Mouse (Mus musculus) heart, embryonic 16.5 days (tissue): ENCODE measurements around the gene Rps11. TPM values are rescaled to one million over a fixed set of nuclear protein-coding genes. Genes with fewer than 3 reads are reported as not detected.

ENCODE experiments used
- ATAC-seq: fragments of 200-750 bp; cut with Nextera tagmentation; replicated peaks from 2 replicates; pipeline ENCODE4 v1.8.0; 2017; ENCODE audit warnings: moderate number of reproducible peaks; ENCODE audit not compliant: insufficient read depth, low FRiP score; ENCODE audit errors: extremely low read depth
- H3K27ac ChIP-seq: fragments of 300-500 bp; sonication (generic); 2 replicates; pipeline ENCODE4 v1.5.1; 2014; ENCODE audit warnings: mild to moderate bottlenecking, low read length, control low read depth, moderate library complexity
- H3K27me3 ChIP-seq: fragments of 300-500 bp; sonication (generic); 2 replicates; pipeline ENCODE4 v1.6.1; 2014; ENCODE audit warnings: low read length, mixed read lengths; ENCODE audit not compliant: control insufficient read depth, insufficient read depth
- H3K36me3 ChIP-seq: fragments of 300-500 bp; sonication (generic); 2 replicates; pipeline ENCODE4 v1.6.1; 2014; ENCODE audit not compliant: control insufficient read depth, insufficient read depth
- H3K4me1 ChIP-seq: fragments of 300-500 bp; sonication (generic); 2 replicates; pipeline ENCODE4 v1.6.1; 2014; ENCODE audit warnings: low read length, mixed read lengths; ENCODE audit not compliant: control insufficient read depth, insufficient read depth
- H3K4me2 ChIP-seq: fragments of 300-500 bp; sonication (generic); 2 replicates; pipeline ENCODE4 v1.6.1; 2014; ENCODE audit warnings: low read depth, mild to moderate bottlenecking, control low read depth, low read length
- H3K4me3 ChIP-seq: fragments of 300-500 bp; sonication (generic); 2 replicates; pipeline ENCODE4 v1.5.1; 2014; ENCODE audit warnings: mild to moderate bottlenecking, control low read depth, low read length
- H3K9ac ChIP-seq: fragments of 300-500 bp; sonication (generic); 2 replicates; pipeline ENCODE4 v1.6.1; 2014; ENCODE audit warnings: low read length, control low read depth
- H3K9me3 ChIP-seq: fragments of 300-500 bp; sonication (generic); replicated peaks from 2 replicates; pipeline ENCODE4 v1.6.1; 2016; ENCODE audit warnings: low read length; ENCODE audit not compliant: control insufficient read depth
- WGBS: fragments of 180-500 bp; shearing (Covaris S2); extraction: QIAGEN DNeasy Blood & Tissue Kit; methylation state at CpG from one replicate; pipeline ENCODE4 v1.1.7; 2014; 5-methylcytosine and 5-hydroxymethylcytosine counted together
- microRNA counts: library from miRNA; unstranded; fragments of <30 nt; microRNA quantifications from one replicate; lab custom pipeline; 2016
- microRNA-seq: library from miRNA; unstranded; fragments of <30 nt; microRNA quantifications from one replicate; pipeline ENCODE4, GENCODE M21; 2017
- polyA plus RNA-seq: library from polyadenylated mRNA; unstranded; fragments of >200 nt; fragmentation: Nextera tagmentation; extraction: Ambion mirVana; gene quantifications from 2 replicates; pipeline ENCODE4 v1.2.1, GENCODE M21; 2015

Gene Rps11
- polyA plus RNA-seq, 1 experiment from 2014 or later, result 812 TPM

DNA sequence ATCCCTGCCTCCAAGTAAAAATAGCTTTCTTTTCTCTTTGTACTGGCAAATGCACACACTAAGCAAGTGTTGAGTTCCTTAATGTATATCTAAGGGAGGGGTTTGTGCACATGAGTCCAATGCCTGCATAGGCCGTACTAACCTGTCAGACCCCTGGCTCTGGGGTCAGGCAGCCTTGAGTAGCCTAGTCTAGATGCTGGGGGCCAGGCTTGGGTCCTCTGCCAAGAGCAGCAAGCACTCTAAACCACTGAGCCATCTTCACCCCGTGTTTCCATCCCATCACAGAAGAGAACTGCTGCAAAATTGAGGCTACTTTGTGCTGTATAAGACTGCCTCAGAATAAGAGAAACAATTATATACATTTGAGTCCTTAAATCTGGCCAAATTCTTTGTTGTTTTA, 46.4 kb downstream of the Rps11 start:
- no peaks in the 10 kb centered on the region for H3K27me3 ChIP-seq
- no peak overlapping the region for H3K9ac ChIP-seq
- no peak overlapping the region for H3K4me2 ChIP-seq
- peaks cover 17% of the 10 kb centered on the region for H3K4me1 ChIP-seq
- 88% methylated on average over 2 of the region's 2 CpGs for WGBS
- no peaks in the 10 kb centered on the region for H3K9me3 ChIP-seq
- H3K36me3 ChIP-seq, result peaks cover 22% of the 10 kb centered on the region
- no peak overlapping the region for H3K4me3 ChIP-seq
- no peak for ATAC-seq
- H3K27ac ChIP-seq, result no peak overlapping the region

DNA sequence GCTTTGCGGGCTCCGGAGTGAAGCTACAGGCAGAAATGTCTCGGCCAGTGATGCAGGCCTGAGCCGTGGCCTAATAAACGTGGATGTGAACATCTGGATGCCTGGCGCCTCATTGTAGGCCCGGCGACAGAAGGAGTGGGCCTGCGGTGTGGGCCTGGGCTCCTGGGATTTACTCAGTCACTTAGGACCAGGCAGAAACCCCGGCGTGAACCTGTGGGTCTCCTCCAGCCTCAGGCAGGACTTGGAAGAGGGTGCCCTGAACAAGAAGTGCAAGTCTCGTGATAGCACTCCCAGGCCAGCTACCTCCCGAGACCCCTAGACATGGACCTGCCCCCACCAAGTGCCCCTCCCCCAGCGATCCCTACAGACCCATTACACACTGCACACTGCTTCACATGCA, 46.9 kb downstream of the Rps11 start:
- Histone ChIP-seq H3K9ac (no peak overlapping the region), H3K27ac (no peak overlapping the region), H3K4me3 (no peak overlapping the region), H3K4me1 (peaks cover 17% of the 10 kb centered on the region), H3K27me3 (no peaks in the 10 kb centered on the region), H3K36me3 (peaks cover 22% of the 10 kb centered on the region), H3K4me2 (no peak overlapping the region), H3K9me3 (no peaks in the 10 kb centered on the region)
- no peak for ATAC-seq
- 86% methylated on average over 14 of the region's 14 CpGs for WGBS

DNA sequence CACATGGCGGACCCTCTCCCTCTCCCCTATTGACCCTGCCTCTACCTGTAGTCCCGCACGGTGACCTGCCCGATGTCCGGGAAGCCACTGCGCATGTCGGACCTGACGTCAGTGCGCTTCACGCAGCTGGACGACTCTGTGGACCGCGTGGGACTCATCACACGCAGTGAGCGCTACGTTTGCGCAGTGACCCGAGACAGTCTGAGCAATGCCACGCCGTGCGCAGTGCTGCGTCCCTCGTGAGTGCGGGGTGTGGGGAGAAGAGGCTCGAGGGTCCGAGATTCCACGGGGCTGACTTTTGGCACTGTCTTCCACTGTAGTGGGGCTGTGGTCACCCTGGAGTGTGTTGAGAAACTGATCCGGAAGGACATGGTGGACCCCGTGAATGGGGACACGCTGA, 47.7 kb downstream of the Rps11 start:
- no peak for ATAC-seq
- Histone ChIP-seq H3K4me1 (peaks cover 17% of the 10 kb centered on the region), H3K4me2 (no peak overlapping the region), H3K9ac (no peak overlapping the region), H3K36me3 (peaks cover 22% of the 10 kb centered on the region), H3K4me3 (no peak overlapping the region), H3K27me3 (no peaks in the 10 kb centered on the region), H3K27ac (no peak overlapping the region), H3K9me3 (no peaks in the 10 kb centered on the region)
- 91% methylated on average over 30 of the region's 30 CpGs for WGBS

DNA sequence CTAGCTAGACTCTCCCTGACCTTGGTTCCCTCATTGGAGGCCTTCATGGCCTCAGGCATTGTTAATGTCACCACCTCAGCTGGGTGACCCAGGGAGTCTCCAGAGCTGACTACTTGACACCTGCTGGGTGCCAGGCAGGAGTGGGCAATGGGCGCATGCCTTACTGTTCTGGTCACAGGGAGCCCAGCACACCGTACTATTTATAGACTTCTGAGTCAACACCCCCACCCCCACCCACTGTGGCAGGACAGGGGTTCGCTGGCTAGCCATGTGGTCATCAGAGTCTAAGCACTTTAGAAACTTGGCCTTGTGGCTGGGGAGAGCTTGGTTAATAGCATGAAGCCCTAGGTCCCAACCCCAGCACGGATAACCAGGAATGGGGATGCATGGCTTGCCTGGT, 48.8 kb downstream of the Rps11 start:
- H3K4me3 ChIP-seq, result no peak overlapping the region
- peak overlapping the region; percentile 15; the same call in 1 of the 2 replicates for H3K4me2 ChIP-seq
- WGBS, result 27% methylated on average over 4 of the region's 4 CpGs
- ATAC-seq, result peak; percentile 80
- H3K9me3 ChIP-seq, result no peaks in the 10 kb centered on the region
- H3K36me3 ChIP-seq, result peaks cover 22% of the 10 kb centered on the region
- H3K27ac ChIP-seq, result peak overlapping the region; percentile 87
- peaks cover 17% of the 10 kb centered on the region for H3K4me1 ChIP-seq
- H3K27me3 ChIP-seq, result no peaks in the 10 kb centered on the region
- H3K9ac ChIP-seq, result peak overlapping the region; percentile 40

DNA sequence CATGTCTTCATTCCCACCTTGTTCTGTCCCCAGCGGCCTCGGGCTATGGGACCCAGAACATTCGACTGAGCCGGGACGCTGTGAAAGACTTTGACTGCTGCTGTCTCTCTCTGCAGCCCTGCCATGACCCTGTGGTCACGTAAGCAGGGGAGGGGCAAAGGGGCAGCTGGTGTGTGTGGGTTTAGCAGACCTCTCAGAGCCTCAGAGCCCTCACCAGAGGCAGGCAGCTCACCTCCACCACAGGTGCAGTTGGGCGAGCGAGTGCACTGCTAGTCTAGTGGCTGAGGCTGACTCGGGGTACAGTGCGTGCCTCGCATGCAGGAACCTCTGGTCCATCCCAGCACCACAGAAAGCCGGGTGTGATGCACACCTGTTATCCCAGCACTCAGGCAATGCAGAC, 50.3 kb downstream of the Rps11 start:
- peaks cover 22% of the 10 kb centered on the region for H3K36me3 ChIP-seq
- ATAC-seq, result no peak
- no peaks in the 10 kb centered on the region for H3K27me3 ChIP-seq
- no peak overlapping the region for H3K4me3 ChIP-seq
- H3K9ac ChIP-seq, result no peak overlapping the region
- no peak overlapping the region for H3K4me2 ChIP-seq
- WGBS, result 87% methylated on average over 12 of the region's 12 CpGs
- H3K9me3 ChIP-seq, result no peaks in the 10 kb centered on the region
- no peak overlapping the region for H3K27ac ChIP-seq
- H3K4me1 ChIP-seq, result peaks cover 17% of the 10 kb centered on the region

GRCm38 (mm10) chr7:45073171-45073707, 51.0 kb downstream of the Rps11 start:
- Histone ChIP-seq H3K9me3 (no peaks in the 10 kb centered on the region), H3K4me3 (no peak overlapping the region), H3K27me3 (no peaks in the 10 kb centered on the region), H3K4me2 (no peak overlapping the region), H3K4me1 (peaks cover 15% of the 10 kb centered on the region), H3K27ac (no peak overlapping the region), H3K9ac (no peak overlapping the region), H3K36me3 (peaks cover 22% of the 10 kb centered on the region)
- no peak for ATAC-seq
- 63% methylated on average over 7 of the region's 7 CpGs for WGBS

MicroRNA genes within 50 kb of the gene (microRNA counts, 519-probe panel; counts per million panel counts)
- microRNA mmu-miR-150 (lab: Ali Mortazavi, UCI), result 2,572 counts per million, percentile 63 among the panel's probes with 10 or more counts

Small RNA genes lying within 50 kb of the gene (microRNA-seq; reads per million reads assigned to microRNA genes)
- gene Mir150 (29.8 reads per million, percentile 39 among the genes with 10 or more reads in this experiment), gene Mir5121 (10.2 reads per million, percentile 27 among the genes with 10 or more reads in this experiment), gene Mir7055 (not detected)

Other genes with a start within 250 kb of the Rps11 start
- 89.4 and 96.0 TPM in 2 replicates for gene Med25, start 231.7 kb downstream of the Rps11 start, polyA plus RNA-seq
- gene Fuz, start 228.4 kb downstream of the Rps11 start, polyA plus RNA-seq, result 15.3 and 16.0 TPM in 2 replicates
- 51.8 and 52.0 TPM in 2 replicates for gene Ap2a1, start 194.9 kb downstream of the Rps11 start, polyA plus RNA-seq
- gene Tsks, start 181.2 kb downstream of the Rps11 start, polyA plus RNA-seq, result 0.12 and 0.40 TPM in 2 replicates
- gene Cpt1c, start 149.6 kb downstream of the Rps11 start, polyA plus RNA-seq, result 7.6 and 8.9 TPM in 2 replicates
- 355 and 387 TPM in 2 replicates for gene Prmt1, start 137.9 kb downstream of the Rps11 start, polyA plus RNA-seq
- 71.4 and 73.6 TPM in 2 replicates for gene Irf3, start 126.8 kb downstream of the Rps11 start, polyA plus RNA-seq
- 32.2 and 33.3 TPM in 2 replicates for gene Bcl2l12, start 125.7 kb downstream of the Rps11 start, polyA plus RNA-seq
- 22.7 and 26.4 TPM in 2 replicates for gene Scaf1, start 108.1 kb downstream of the Rps11 start, polyA plus RNA-seq
- gene Rras, start 106.5 kb downstream of the Rps11 start, polyA plus RNA-seq, result 74.8 and 85.0 TPM in 2 replicates
- 5.6 and 7.3 TPM in 2 replicates for gene Prr12, start 71.6 kb downstream of the Rps11 start, polyA plus RNA-seq
- gene Nosip, start 62.0 kb downstream of the Rps11 start, polyA plus RNA-seq, result 53.8 and 55.9 TPM in 2 replicates
- 12.9 and 16.6 TPM in 2 replicates for gene Prrg2, start 61.8 kb downstream of the Rps11 start, polyA plus RNA-seq
- gene Rcn3, start 32.2 kb downstream of the Rps11 start, polyA plus RNA-seq, result 207 and 214 TPM in 2 replicates
- 56.8 and 58.2 TPM in 2 replicates for gene Fcgrt, start 20.6 kb downstream of the Rps11 start, polyA plus RNA-seq
- gene Rpl13a, start 4.3 kb upstream of the Rps11 start, polyA plus RNA-seq, result 684 and 727 TPM in 2 replicates
- gene Gm45713, start 11.8 kb upstream of the Rps11 start, polyA plus RNA-seq, result 0.34 TPM in 1 of 2 replicates, not detected in the other
- gene Flt3l, start 12.0 kb upstream of the Rps11 start, polyA plus RNA-seq, result 2.3 and 2.8 TPM in 2 replicates
- 76.8 and 82.5 TPM in 2 replicates for gene Pih1d1, start 29.9 kb upstream of the Rps11 start, polyA plus RNA-seq
- gene Aldh16a1, start 30.1 kb upstream of the Rps11 start, polyA plus RNA-seq, result 33.9 and 38.2 TPM in 2 replicates
- 3.6 and 4.7 TPM in 2 replicates for gene Slc17a7, start 39.5 kb upstream of the Rps11 start, polyA plus RNA-seq
- not detected in 2 replicates for gene Gfy, start 55.1 kb upstream of the Rps11 start, polyA plus RNA-seq
- gene Pth2, start 56.6 kb upstream of the Rps11 start, polyA plus RNA-seq, result 0.42 TPM in 1 of 2 replicates, not detected in the other
- 0.58 and 0.75 TPM in 2 replicates for gene Ccdc155, start 80.5 kb upstream of the Rps11 start, polyA plus RNA-seq
- 1.2 and 1.4 TPM in 2 replicates for gene Dkkl1, start 87.7 kb upstream of the Rps11 start, polyA plus RNA-seq
- gene Tead2, start 91.3 kb upstream of the Rps11 start, polyA plus RNA-seq, result 88.0 and 92.4 TPM in 2 replicates
- gene Cd37, start 114.7 kb upstream of the Rps11 start, polyA plus RNA-seq, result 5.0 and 9.2 TPM in 2 replicates
- gene Slc6a16, start 116.6 kb upstream of the Rps11 start, polyA plus RNA-seq, result 0.09 TPM in 1 of 2 replicates, not detected in the other
- gene Slc6a21, start 153.1 kb upstream of the Rps11 start, polyA plus RNA-seq, result not detected in 2 replicates
- 12.4 and 18.0 TPM in 2 replicates for gene Trpm4, start 209.3 kb upstream of the Rps11 start, polyA plus RNA-seq
- 26.6 and 28.7 TPM in 2 replicates for gene Hrc, start 210.9 kb upstream of the Rps11 start, polyA plus RNA-seq
- gene Ppfia3, start 242.6 kb upstream of the Rps11 start, polyA plus RNA-seq, result 1.5 TPM in 2 replicates
- gene Lin7b, start 246.1 kb upstream of the Rps11 start, polyA plus RNA-seq, result 0.81 and 0.91 TPM in 2 replicates